Mouse (Mus musculus) ZHBTc4 (cell line): ENCODE results near the gene Tnni2.

Source experiments
- DNase-seq: peaks from one replicate; pipeline ENCODE4 v3.0.0-alpha.2; 2011; ENCODE audit warnings: low read depth, low spot score

Gene Tnni2

GRCm38 (mm10) chr7:142482256-142482609 is 40.6 kb downstream of the Tnni2 start:
- DNase-seq = no peak

- no peak for DNase-seq
These were observed 41.5 kb downstream of the Tnni2 start for GRCm38 (mm10) chr7:142483136-142483535.

- no peak for DNase-seq
These were observed 43.2 kb downstream of the Tnni2 start for GRCm38 (mm10) chr7:142484780-142485179.

GRCm38 (mm10) chr7:142486751-142487162 is 45.1 kb downstream of the Tnni2 start:
- no peak for DNase-seq

- peak; percentile 72 for DNase-seq
These were observed 45.8 kb downstream of the Tnni2 start for GRCm38 (mm10) chr7:142487341-142487859.

- DNase-seq = no peak
These were observed 46.4 kb downstream of the Tnni2 start for GRCm38 (mm10) chr7:142488053-142488452.

- DNase-seq = no peak
These were observed 51.9 kb downstream of the Tnni2 start for GRCm38 (mm10) chr7:142493535-142493934.
